Mouse (Mus musculus): ENCODE measurements around the gene Ptprs.

DNA sequence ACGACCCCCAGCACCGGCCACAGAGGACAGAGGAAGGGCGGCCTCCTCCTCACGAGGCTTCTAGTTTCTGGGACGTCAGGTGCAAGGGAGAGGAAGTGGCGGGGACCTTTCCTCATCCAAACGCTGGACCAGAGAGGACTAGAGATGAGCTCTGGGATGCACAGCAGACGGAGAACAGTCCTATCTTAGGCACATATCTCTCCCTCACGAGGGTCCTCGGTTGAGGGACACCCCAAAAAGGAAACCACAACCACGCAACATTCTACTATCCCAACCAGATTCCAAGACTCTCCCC lies 2.7 kb downstream of the Ptprs start:
- TF ChIP-seq CTCF (IDR thresholded peaks at IDR 0.05; ENCODE audit: borderline replicate concordance, insufficient read depth, low read length) (no peak), POLR2A (IDR thresholded peaks at IDR 0.05; ENCODE audit: low read depth, low read length) (no peak)
